Mouse (Mus musculus) C2C12 (cell line): ENCODE data around the gene Sycn. TPM values are rescaled to one million over a fixed set of nuclear protein-coding genes. Genes with fewer than 3 reads are reported as not detected.

ENCODE experiments used
- H3K27me3 ChIP-seq: one replicate; pipeline ENCODE4 v1.6.1; 2011; ENCODE audit not compliant: control insufficient read depth, insufficient read depth, insufficient read length
- H3K36me3 ChIP-seq: one replicate; pipeline ENCODE4 v1.6.1; 2011; ENCODE audit not compliant: control insufficient read depth, insufficient read depth
- H3K4me3 ChIP-seq: one replicate; pipeline ENCODE4 v1.5.1; 2011; ENCODE audit warnings: mild to moderate bottlenecking, control low read depth; ENCODE audit not compliant: poor library complexity, insufficient read depth, severe bottlenecking
- H3K79me2 ChIP-seq: one replicate; pipeline ENCODE4 v1.6.1; 2011; ENCODE audit not compliant: control insufficient read depth, insufficient read depth
- H3K79me3 ChIP-seq: one replicate; pipeline ENCODE4 v1.6.1; 2011; ENCODE audit warnings: low read depth, control low read depth
- H3ac ChIP-seq: one replicate; pipeline ENCODE3; 2011; ENCODE audit warnings: low read depth; ENCODE audit not compliant: control insufficient read depth, insufficient read length
- CEBPB ChIP-seq: IDR thresholded peaks from one replicate; pipeline ENCODE4 v1.6.1; 2011; ENCODE audit warnings: low read depth, mild to moderate bottlenecking, control low read depth, moderate library complexity
- CTCF ChIP-seq: IDR thresholded peaks from one replicate; pipeline ENCODE4 v1.5.1; 2011; ENCODE audit not compliant: control insufficient read depth, insufficient read depth, insufficient read length
- FOSL1 ChIP-seq: IDR thresholded peaks from one replicate; pipeline ENCODE4 v1.8.0; 2011; ENCODE audit warnings: mild to moderate bottlenecking, low read length; ENCODE audit not compliant: poor library complexity, insufficient read depth, severe bottlenecking
- MAX ChIP-seq: IDR thresholded peaks from one replicate; pipeline ENCODE4 v1.6.1; 2011; ENCODE audit warnings: mild to moderate bottlenecking, control low read depth
- MYOD1 ChIP-seq: IDR thresholded peaks from one replicate; pipeline ENCODE4 v1.6.1; 2011; ENCODE audit warnings: low read depth; ENCODE audit not compliant: control insufficient read depth, insufficient read length
- MYOG ChIP-seq: IDR thresholded peaks from one replicate; pipeline ENCODE4 v1.6.1; 2011; ENCODE audit not compliant: control insufficient read depth, insufficient read length; ENCODE audit errors: extremely low read depth
- USF1 ChIP-seq: IDR thresholded peaks from one replicate; pipeline ENCODE4 v1.6.1; 2011; ENCODE audit warnings: low read depth, mild to moderate bottlenecking, control low read depth, moderate library complexity
- polyA plus RNA-seq: library from polyadenylated mRNA; unstranded; fragments of >200 nt; fragmentation: generic; extraction: Trizol; gene quantifications from one replicate; pipeline ENCODE4 v1.2.1, GENCODE M21; 2012; ENCODE audit warnings: missing spikeins

Sycn gene
- polyA plus RNA-seq, 1 experiment = not detected

- peaks cover 16% of the 10 kb centered on the region for H3K36me3 ChIP-seq
- H3K79me2 ChIP-seq = peaks cover 42% of the 10 kb centered on the region
- H3K4me3 ChIP-seq = no peak overlapping the region
- peaks cover 13% of the 10 kb centered on the region for H3K79me3 ChIP-seq
- TF ChIP-seq FOSL1 (no peak), MYOD1 (no peak), USF1 (no peak), CTCF (no peak), CEBPB (no peak), MYOG (no peak), MAX (no peak)
- H3K27me3 ChIP-seq = no peaks in the 10 kb centered on the region
- H3ac ChIP-seq = no peak overlapping the region
Measured at GRCm38 (mm10) chr7:28570982-28571682, 30.4 kb downstream of the Sycn start.

DNA sequence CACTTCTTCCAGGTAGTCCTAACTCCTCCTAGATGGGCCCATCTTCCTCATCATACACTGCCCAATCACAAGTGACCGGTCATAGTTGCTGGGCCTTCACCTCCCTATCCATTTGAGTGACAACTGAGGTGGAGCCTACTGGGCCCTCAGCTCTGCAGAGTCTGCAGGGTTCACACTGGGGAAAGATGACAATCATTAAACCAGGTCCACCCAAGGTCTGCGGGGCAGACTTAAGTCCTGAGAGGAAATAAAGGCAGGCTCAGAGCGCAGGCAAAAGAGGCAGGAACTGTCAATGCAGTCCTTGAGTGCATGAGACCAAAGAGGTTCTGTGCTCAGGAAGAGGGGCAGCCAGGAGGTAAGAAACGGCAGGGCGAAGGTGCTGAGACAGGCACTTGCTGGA lies 32.0 kb downstream of the Sycn start:
- Histone ChIP-seq H3K4me3 (no peak overlapping the region), H3K36me3 (peaks cover 4% of the 10 kb centered on the region), H3K27me3 (no peaks in the 10 kb centered on the region), H3K79me2 (peaks cover 57% of the 10 kb centered on the region), H3K79me3 (peaks cover 15% of the 10 kb centered on the region), H3ac (no peak overlapping the region)
- TF ChIP-seq FOSL1 (no peak), MYOD1 (no peak), MYOG (no peak), CTCF (no peak), CEBPB (no peak), USF1 (no peak), MAX (no peak)

DNA sequence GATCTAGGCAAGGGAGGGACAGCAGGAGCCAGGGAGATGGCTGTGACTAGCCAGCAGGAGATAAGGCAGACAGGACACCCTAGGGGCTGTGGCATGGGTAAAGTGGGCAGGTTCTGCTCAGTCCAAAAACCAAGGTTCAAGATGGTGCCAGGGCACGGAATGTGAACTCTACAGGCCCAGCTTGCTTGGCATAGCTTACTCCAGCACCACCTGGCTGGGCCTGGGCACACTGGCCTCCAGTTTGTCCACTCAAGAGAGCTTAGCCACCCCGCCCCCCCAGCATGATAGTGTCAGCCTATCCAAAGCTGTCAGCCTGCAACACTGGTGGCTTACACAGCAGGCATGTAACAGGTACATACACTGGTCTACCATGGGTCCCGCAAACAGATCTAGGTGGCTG lies 32.6 kb downstream of the Sycn start:
- H3K79me2 ChIP-seq = peaks cover 63% of the 10 kb centered on the region
- TF ChIP-seq CTCF (no peak), CEBPB (no peak), FOSL1 (no peak), MAX (no peak), USF1 (no peak), MYOG (no peak), MYOD1 (no peak)
- no peak overlapping the region for H3ac ChIP-seq
- H3K27me3 ChIP-seq = no peaks in the 10 kb centered on the region
- no peaks in the 10 kb centered on the region for H3K36me3 ChIP-seq
- H3K79me3 ChIP-seq = peaks cover 15% of the 10 kb centered on the region
- H3K4me3 ChIP-seq = no peak overlapping the region

GRCm38 (mm10) chr7:28575597-28575996 lies 34.9 kb downstream of the Sycn start:
- TF ChIP-seq MYOG (no peak), MYOD1 (no peak), CEBPB (no peak), CTCF (no peak), FOSL1 (no peak), MAX (no peak), USF1 (no peak)
- Histone ChIP-seq H3K79me2 (peaks cover 82% of the 10 kb centered on the region), H3K36me3 (no peaks in the 10 kb centered on the region), H3K79me3 (peaks cover 17% of the 10 kb centered on the region), H3ac (no peak overlapping the region), H3K27me3 (no peaks in the 10 kb centered on the region), H3K4me3 (no peak overlapping the region)

- H3K79me2 ChIP-seq = peaks cover 86% of the 10 kb centered on the region
- TF ChIP-seq MAX (no peak), CTCF (no peak), FOSL1 (no peak), USF1 (no peak), MYOD1 (no peak), CEBPB (no peak), MYOG (no peak)
- no peak overlapping the region for H3ac ChIP-seq
- no peak overlapping the region for H3K4me3 ChIP-seq
- no peaks in the 10 kb centered on the region for H3K27me3 ChIP-seq
- H3K36me3 ChIP-seq = no peaks in the 10 kb centered on the region
- peaks cover 14% of the 10 kb centered on the region for H3K79me3 ChIP-seq
Measured at GRCm38 (mm10) chr7:28576271-28576914, 35.7 kb downstream of the Sycn start.
